Mouse (Mus musculus) G1E-ER4 (cell line): ENCODE data around the gene F12. TPM values are rescaled to one million over a fixed set of nuclear protein-coding genes. Genes with fewer than 3 reads are reported as not detected.

Experiments used
- GATA1 ChIP-seq: IDR thresholded peaks from one replicate; pipeline ENCODE4 v1.8.0; 2012; ENCODE audit warnings: low read length, inconsistent platforms
- polyA plus RNA-seq: library from polyadenylated mRNA; stranded (reverse); fragments of >175 nt; gene quantifications from 2 replicates; pipeline ENCODE4 v1.2.3, GENCODE M21; 2012

The F12 gene
- polyA plus RNA-seq, 1 experiment = not detected

- TF ChIP-seq GATA1 = no peak
Measured at GRCm38 (mm10) chr13:55404853-55405782, 21.5 kb downstream of the F12 start.

- no peak for TF ChIP-seq GATA1
Measured at GRCm38 (mm10) chr13:55403935-55404852, 22.4 kb downstream of the F12 start.

DNA sequence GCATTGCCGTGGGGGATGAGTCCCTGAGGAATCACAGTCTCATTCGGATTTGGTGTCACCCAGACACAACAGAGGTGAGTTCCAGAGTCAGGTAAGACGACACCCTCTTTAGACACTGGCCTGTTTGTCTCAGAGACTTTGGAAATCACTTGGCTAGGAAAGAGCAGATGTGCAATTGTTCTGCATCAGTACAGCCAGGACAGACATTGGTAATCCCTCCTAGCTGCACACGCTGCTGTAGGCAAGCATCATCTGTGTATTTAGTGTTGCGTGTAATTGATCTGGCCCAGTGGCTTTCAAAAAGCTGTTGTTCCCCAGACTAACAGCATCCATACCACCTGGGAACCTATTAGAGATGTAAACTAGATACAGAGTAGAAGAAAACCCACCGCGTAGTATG is 23.3 kb downstream of the F12 start:
- no peak for TF ChIP-seq GATA1

- TF ChIP-seq GATA1 = no peak
Measured at GRCm38 (mm10) chr13:55400039-55400346, 26.6 kb downstream of the F12 start.

- no peak for TF ChIP-seq GATA1
Measured at GRCm38 (mm10) chr13:55399300-55400038, 27.1 kb downstream of the F12 start.

- no peak for TF ChIP-seq GATA1
Measured at GRCm38 (mm10) chr13:55398088-55398487, 28.5 kb downstream of the F12 start, which contains the start of gene Slc34a1. Gene Slc34a1 (plus strand): TSS chr13:55398187.

DNA sequence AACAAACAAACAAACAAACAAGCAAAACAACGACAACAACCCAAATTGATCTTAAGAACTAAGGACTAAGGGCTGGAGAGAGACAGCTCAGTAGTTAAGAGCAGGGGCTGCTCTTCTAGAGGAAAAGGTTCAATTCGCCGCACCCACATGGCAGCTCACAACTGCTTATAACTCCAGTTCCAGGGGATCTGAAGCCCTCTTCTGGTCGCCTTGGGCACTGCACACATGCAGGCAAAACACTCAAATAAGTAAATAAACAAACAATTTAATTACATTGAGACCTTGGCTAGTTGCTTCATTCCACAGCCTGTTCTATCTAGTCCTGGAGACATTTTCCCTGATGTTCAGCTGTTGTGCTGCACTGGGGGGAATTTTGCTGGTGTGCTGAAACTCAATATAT is 33.7 kb downstream of the F12 start:
- no peak for TF ChIP-seq GATA1

- TF ChIP-seq GATA1 = no peak
Measured at GRCm38 (mm10) chr13:55391626-55392029, 35.0 kb downstream of the F12 start.

- TF ChIP-seq GATA1 = no peak
Measured at GRCm38 (mm10) chr13:55390644-55391043, 35.9 kb downstream of the F12 start.

DNA sequence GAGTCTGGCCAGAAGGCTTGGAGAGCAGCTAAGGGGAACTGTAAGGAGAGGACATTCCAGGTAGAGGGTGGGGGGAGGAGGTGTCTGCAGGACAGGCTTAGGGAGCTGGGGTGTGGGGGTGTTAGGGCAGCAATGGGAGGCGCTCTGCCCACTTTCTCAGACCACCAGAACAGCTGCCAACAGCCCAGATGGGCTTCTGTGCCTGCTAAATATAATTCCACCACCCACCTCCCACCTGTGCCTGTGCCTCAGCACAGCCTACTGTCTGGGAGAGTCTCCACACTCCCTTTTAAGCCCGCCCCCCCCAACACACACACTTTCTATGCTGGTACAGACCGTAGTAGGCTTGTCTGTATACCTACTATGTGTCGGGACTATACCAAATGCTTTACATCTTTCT is 44.8 kb downstream of the F12 start:
- no peak for TF ChIP-seq GATA1

DNA sequence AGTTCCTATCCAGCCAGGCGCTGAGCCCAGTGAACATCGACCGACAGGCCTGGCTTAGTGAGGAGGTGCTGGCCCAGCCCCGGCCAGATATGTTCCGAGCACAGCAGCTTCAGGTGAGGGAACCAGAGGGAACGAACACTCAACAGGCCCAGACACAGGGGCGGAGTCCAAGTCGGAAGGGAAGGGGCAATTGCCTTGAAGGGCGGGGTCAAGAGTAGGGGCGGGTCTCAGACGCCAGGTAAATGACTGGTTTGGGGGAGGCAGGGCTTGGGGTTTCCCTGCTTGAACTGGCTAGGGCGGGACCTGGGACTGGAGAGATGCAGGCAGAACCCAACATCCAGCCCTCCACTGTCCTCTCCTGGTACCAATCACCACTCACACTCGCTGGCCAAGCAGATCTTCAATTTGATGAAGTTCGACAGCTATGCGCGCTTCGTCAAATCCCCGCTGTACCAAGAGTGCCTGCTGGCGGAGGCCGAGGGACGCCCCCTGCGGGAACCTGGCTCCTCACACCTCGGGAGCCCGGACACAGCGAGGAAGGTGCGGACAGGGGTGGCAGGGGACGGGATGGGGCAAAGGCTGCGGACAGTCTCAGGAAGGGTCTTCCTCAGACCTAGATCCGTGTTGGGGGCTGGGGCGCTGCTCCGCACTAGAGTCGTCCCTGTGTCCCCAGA is 47.5 kb downstream of the F12 start:
- no peak for TF ChIP-seq GATA1

- no peak for TF ChIP-seq GATA1
Measured at GRCm38 (mm10) chr13:55375877-55376276, 50.7 kb downstream of the F12 start.

DNA sequence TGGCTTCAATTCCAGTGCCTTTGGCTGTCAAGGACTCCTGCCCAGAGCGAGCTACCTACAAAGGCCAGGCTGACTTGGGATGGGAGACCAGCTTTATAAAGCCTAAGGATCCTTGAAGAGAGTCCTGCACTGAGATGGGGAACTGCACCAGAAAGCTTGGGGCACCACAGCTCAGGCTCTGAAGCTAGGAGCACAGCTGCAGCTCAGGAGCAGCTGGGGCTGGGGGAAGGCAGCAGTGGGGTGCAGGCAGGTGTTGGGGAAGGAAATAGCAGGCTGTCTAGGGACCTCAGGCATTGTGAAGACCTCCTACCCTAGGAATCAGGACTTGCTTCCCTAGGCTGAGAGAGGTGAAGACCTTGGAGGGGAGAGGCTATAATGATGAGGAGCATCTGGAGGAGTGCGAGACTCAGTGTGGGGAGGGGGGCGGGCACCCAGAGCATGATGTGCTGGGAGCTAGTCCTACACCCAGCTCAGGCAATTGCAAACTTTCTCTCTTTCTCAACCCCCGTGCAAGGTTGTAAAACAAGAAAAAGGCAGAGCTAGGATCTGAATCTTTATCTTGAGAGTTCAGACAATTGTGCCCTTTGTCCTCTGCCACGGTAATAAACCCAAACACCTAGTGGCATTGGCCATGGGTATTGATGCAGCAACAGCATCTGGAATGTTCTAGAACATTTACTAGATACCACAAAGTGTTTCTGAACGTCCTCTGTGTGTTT is 52.2 kb downstream of the F12 start:
- TF ChIP-seq GATA1 = no peak

- TF ChIP-seq GATA1 = no peak
Measured at GRCm38 (mm10) chr13:55371740-55372139, 54.9 kb downstream of the F12 start.
